Mouse (Mus musculus): Measurements from ENCODE around the gene Ren1.

DNA sequence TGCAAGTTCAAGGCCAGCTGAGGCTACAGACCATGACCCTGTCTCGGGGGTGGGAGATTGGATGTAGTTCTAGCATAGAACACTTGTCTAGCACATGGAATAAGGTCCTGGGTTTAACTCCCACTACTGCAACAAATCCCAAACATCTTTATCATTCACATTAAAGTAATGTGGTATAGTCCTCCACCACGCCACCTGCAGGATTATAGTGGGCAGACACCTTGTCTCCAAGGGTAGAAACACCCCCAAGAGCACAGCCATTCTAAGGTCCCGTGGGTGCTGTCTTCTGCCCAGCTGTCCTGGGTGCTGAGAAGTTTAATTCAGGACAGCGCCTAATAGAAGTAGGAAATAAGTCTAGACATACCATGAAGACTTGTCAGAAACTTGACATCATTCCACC, 33.7 kb upstream of the Ren1 start:
- TF ChIP-seq CTCF (IDR thresholded peaks at IDR 0.05; ENCODE audit: low read depth) (no peak), EP300 (IDR thresholded peaks at IDR 0.05; ENCODE audit: low read depth) (no peak)

All from heart, postnatal 0 days (tissue).